Mouse (Mus musculus): ENCODE data around the gene Pcp2. TPM values are rescaled to one million over a fixed set of nuclear protein-coding genes. Genes with fewer than 3 reads are reported as not detected.

Gene Pcp2
- total RNA-seq, 1 experiment, result 0.89 TPM

GRCm38 (mm10) chr8:3647561-3647960 lies 22.2 kb upstream of the Pcp2 start:
- in situ Hi-C loops (cut with MboI; ENCODE audit: low sequenced_read_pairs in 2 of 2, unreplicated experiment in 2 of 2), result no loop called here

GRCm38 (mm10) chr8:3646824-3647531 lies 21.6 kb upstream of the Pcp2 start:
- Histone ChIP-seq H3K4me1 (ENCODE audit: control insufficient read depth in 2 of 2, insufficient read depth in 2 of 2, low read length in 2 of 2, poor library complexity in 1 of 2) (peaks cover 0 to 13% of the 10 kb centered on the region in 2 experiments; a peak in 3 of 4 replicates), H3K27ac (ENCODE audit: insufficient read depth, low read depth, low read length, poor library complexity, severe bottlenecking) (no peak overlapping the region), H3K9me3 (ENCODE audit: control insufficient read depth, insufficient read depth, low read depth, low read length) (no peaks in the 10 kb centered on the region), H3K9ac (ENCODE audit: insufficient read depth, low read depth, low read length, poor library complexity, severe bottlenecking) (no peak overlapping the region), H3K4me3 (ENCODE audit: insufficient read depth in 1 of 2, low read depth in 1 of 2, low read length in 2 of 2, poor library complexity in 1 of 2, severe bottlenecking in 1 of 2) (no peak overlapping the region), H3K36me3 (ENCODE audit: control insufficient read depth, insufficient read depth, low read length, poor library complexity, severe bottlenecking) (peaks cover 3% of the 10 kb centered on the region; the same call in 1 of the 2 replicates)
- TF ChIP-seq HCFC1 (IDR thresholded peaks at IDR 0.05; ENCODE audit: borderline replicate concordance, insufficient read depth, low read length) (no peak), MAFK (IDR thresholded peaks at IDR 0.05; ENCODE audit: insufficient read depth, low read depth, low read length) (no peak), ZC3H11A (IDR thresholded peaks at IDR 0.05; ENCODE audit: borderline replicate concordance, low read depth, low read length) (no peak), CHD2 (IDR thresholded peaks at IDR 0.05; ENCODE audit: low read depth, low read length) (no peak), ZNF384 (IDR thresholded peaks at IDR 0.05; ENCODE audit: low read depth, low read length) (no peak)
- DNase-seq (ENCODE audit: low read depth, low spot score), result no peak
- in situ Hi-C loops (cut with MboI; ENCODE audit: low sequenced_read_pairs in 2 of 2, unreplicated experiment in 2 of 2), result no loop called here

More at GRCm38 (mm10) chr8:3647561-3647960, 22.2 kb upstream of the Pcp2 start:
- Histone ChIP-seq H3K9ac (ENCODE audit: insufficient read depth, low read depth, low read length, poor library complexity, severe bottlenecking) (no peak overlapping the region), H3K4me1 (ENCODE audit: control insufficient read depth in 2 of 2, insufficient read depth in 2 of 2, low read length in 2 of 2, poor library complexity in 1 of 2) (peaks cover 0 to 13% of the 10 kb centered on the region in 2 experiments; a peak in 3 of 4 replicates), H3K9me3 (ENCODE audit: control insufficient read depth, insufficient read depth, low read depth, low read length) (no peaks in the 10 kb centered on the region), H3K36me3 (ENCODE audit: control insufficient read depth, insufficient read depth, low read length, poor library complexity, severe bottlenecking) (peaks cover under 1% of the 10 kb centered on the region; the same call in 1 of the 2 replicates), H3K4me3 (ENCODE audit: insufficient read depth in 1 of 2, low read depth in 1 of 2, low read length in 2 of 2, poor library complexity in 1 of 2, severe bottlenecking in 1 of 2) (no peak overlapping the region), H3K27ac (ENCODE audit: insufficient read depth, low read depth, low read length, poor library complexity, severe bottlenecking) (no peak overlapping the region)
- DNase-seq (ENCODE audit: low read depth, low spot score), result no peak
- TF ChIP-seq CHD2 (IDR thresholded peaks at IDR 0.05; ENCODE audit: low read depth, low read length), result no peak
- no peak for TF ChIP-seq MAFK (IDR thresholded peaks at IDR 0.05; ENCODE audit: insufficient read depth, low read depth, low read length)
- no peak for TF ChIP-seq ZNF384 (IDR thresholded peaks at IDR 0.05; ENCODE audit: low read depth, low read length)

- no peak for DNase-seq (ENCODE audit: low read depth, low spot score)
- peak overlapping the region; percentile 61; the same call in 1 of the 2 replicates for H3K9ac ChIP-seq (ENCODE audit: insufficient read depth, low read depth, low read length, poor library complexity, severe bottlenecking)
- peak overlapping the region; percentile 44 to 55 for H3K4me3 ChIP-seq (ENCODE audit: insufficient read depth in 1 of 2, low read depth in 1 of 2, low read length in 2 of 2, poor library complexity in 1 of 2, severe bottlenecking in 1 of 2)
- H3K9me3 ChIP-seq (ENCODE audit: control insufficient read depth, insufficient read depth, low read depth, low read length), result no peaks in the 10 kb centered on the region
- TF ChIP-seq MAFK (IDR thresholded peaks at IDR 0.05; ENCODE audit: insufficient read depth, low read depth, low read length) (peak; percentile 39; the same call in 1 of the 2 replicates), ZC3H11A (IDR thresholded peaks at IDR 0.05; ENCODE audit: borderline replicate concordance, low read depth, low read length) (no peak)
- peaks cover 0 to 13% of the 10 kb centered on the region in 2 experiments; a peak in 3 of 4 replicates for H3K4me1 ChIP-seq (ENCODE audit: control insufficient read depth in 2 of 2, insufficient read depth in 2 of 2, low read length in 2 of 2, poor library complexity in 1 of 2)
- H3K36me3 ChIP-seq (ENCODE audit: control insufficient read depth, insufficient read depth, low read length, poor library complexity, severe bottlenecking), result peaks cover 8% of the 10 kb centered on the region; the same call in 1 of the 2 replicates
- in situ Hi-C loops (cut with MboI; ENCODE audit: low sequenced_read_pairs in 2 of 2, unreplicated experiment in 2 of 2), result no loop called here
- no peak overlapping the region for H3K27ac ChIP-seq (ENCODE audit: insufficient read depth, low read depth, low read length, poor library complexity, severe bottlenecking)
Measured at GRCm38 (mm10) chr8:3645804-3646203, 20.5 kb upstream of the Pcp2 start.

- Histone ChIP-seq H3K9me3 (ENCODE audit: control insufficient read depth, insufficient read depth, low read depth, low read length) (no peaks in the 10 kb centered on the region), H3K27ac (ENCODE audit: insufficient read depth, low read depth, low read length, poor library complexity, severe bottlenecking) (no peak overlapping the region), H3K4me1 (ENCODE audit: control insufficient read depth in 2 of 2, insufficient read depth in 2 of 2, low read length in 2 of 2, poor library complexity in 1 of 2) (no peaks in the 10 kb centered on the region), H3K4me3 (ENCODE audit: insufficient read depth in 1 of 2, low read depth in 1 of 2, low read length in 2 of 2, poor library complexity in 1 of 2, severe bottlenecking in 1 of 2) (peak overlapping the region; percentile 75 to 99), H3K36me3 (ENCODE audit: control insufficient read depth, insufficient read depth, low read length, poor library complexity, severe bottlenecking) (peaks cover 22% of the 10 kb centered on the region; the same call in 1 of the 2 replicates), H3K9ac (ENCODE audit: insufficient read depth, low read depth, low read length, poor library complexity, severe bottlenecking) (peak overlapping the region; percentile 74)
- DNase-seq (ENCODE audit: low read depth, low spot score), result no peak
- TF ChIP-seq MAFK (IDR thresholded peaks at IDR 0.05; ENCODE audit: insufficient read depth, low read depth, low read length), result no peak
- TF ChIP-seq ZNF384 (IDR thresholded peaks at IDR 0.05; ENCODE audit: low read depth, low read length), result no peak
- no peak for TF ChIP-seq CHD2 (IDR thresholded peaks at IDR 0.05; ENCODE audit: low read depth, low read length)
- TF ChIP-seq HCFC1 (IDR thresholded peaks at IDR 0.05; ENCODE audit: borderline replicate concordance, insufficient read depth, low read length), result no peak
- no peak for TF ChIP-seq ZC3H11A (IDR thresholded peaks at IDR 0.05; ENCODE audit: borderline replicate concordance, low read depth, low read length)
- in situ Hi-C loops (cut with MboI; ENCODE audit: low sequenced_read_pairs in 2 of 2, unreplicated experiment in 2 of 2), result no loop called here
Measured at GRCm38 (mm10) chr8:3631478-3631875, 6.1 kb upstream of the Pcp2 start.
